Mouse (Mus musculus) limb, embryonic 12.5 days (tissue): ENCODE measurements around the gene Neurl1b. TPM values are rescaled to one million over a fixed set of nuclear protein-coding genes. Genes with fewer than 3 reads are reported as not detected.

Source experiments
- ATAC-seq: fragments of 200-750 bp; cut with Nextera tagmentation; 2 replicates; pipeline ENCODE4 v1.8.0; 2017; ENCODE audit warnings: low read depth, moderate TSS enrichment; ENCODE audit not compliant: insufficient number of reproducible peaks, insufficient read depth, low FRiP score, low TSS enrichment
- H3K27ac ChIP-seq: fragments of 300-500 bp; sonication (generic); 2 replicates; pipeline ENCODE4 v1.5.1; 2016; ENCODE audit warnings: mild to moderate bottlenecking, moderate library complexity
- H3K27me3 ChIP-seq: fragments of 300-500 bp; sonication (generic); 2 replicates; pipeline ENCODE4 v1.6.1; 2016; ENCODE audit warnings: mild to moderate bottlenecking, moderate library complexity
- H3K36me3 ChIP-seq: fragments of 300-500 bp; sonication (generic); 2 replicates; pipeline ENCODE4 v1.6.1; 2016; ENCODE audit warnings: mild to moderate bottlenecking, moderate library complexity
- H3K4me1 ChIP-seq: fragments of 300-500 bp; sonication (generic); replicated peaks from 2 replicates; pipeline ENCODE4 v1.6.1; 2016
- H3K4me2 ChIP-seq: fragments of 300-500 bp; sonication (generic); 2 replicates; pipeline ENCODE4 v1.6.1; 2016; ENCODE audit warnings: mild to moderate bottlenecking, moderate library complexity
- H3K4me3 ChIP-seq: fragments of 300-500 bp; sonication (generic); replicated peaks from 2 replicates; pipeline ENCODE4 v1.5.1; 2016; ENCODE audit warnings: mild to moderate bottlenecking
- H3K9ac ChIP-seq: fragments of 300-500 bp; sonication (generic); replicated peaks from 2 replicates; pipeline ENCODE4 v1.6.1; 2016; ENCODE audit warnings: mild to moderate bottlenecking, moderate library complexity
- H3K9me3 ChIP-seq: fragments of 300-500 bp; sonication (generic); 2 replicates; pipeline ENCODE4 v1.6.1; 2016; ENCODE audit warnings: mild to moderate bottlenecking, moderate library complexity
- WGBS: fragments of 180-500 bp; shearing (Covaris S2); methylation state at CpG from one replicate; pipeline ENCODE4 v1.1.7; 2016; 5-methylcytosine and 5-hydroxymethylcytosine counted together
- polyA plus RNA-seq: library from polyadenylated mRNA; unstranded; fragments of >200 nt; fragmentation: Nextera tagmentation; extraction: Ambion mirVana; gene quantifications from 2 replicates; pipeline ENCODE4 v1.2.1, GENCODE M21; 2016

Neurl1b gene
- polyA plus RNA-seq, result 0.40 and 0.59 TPM in 2 replicates

GRCm38 (mm10) chr17:26414523-26415354 is at the start of gene Neurl1b:
Neurl1b (plus strand) TSS chr17:26414829.
- peak within 1 kb of the TSS; percentile 98 for H3K4me2 ChIP-seq
- no peaks in the 10 kb centered on the region for H3K36me3 ChIP-seq
- WGBS, result under 1% methylated on average over 101 of the region's 105 CpGs
- peaks cover 19% of the 10 kb centered on the region for H3K4me1 ChIP-seq
- peak within 1 kb of the TSS; percentile 73 for H3K4me3 ChIP-seq
- ATAC-seq, result peak; percentile 27; the same call in 1 of the 2 replicates
- no peaks in the 10 kb centered on the region for H3K9me3 ChIP-seq
- H3K9ac ChIP-seq, result peak within 1 kb of the TSS; percentile 67
- H3K27me3 ChIP-seq, result peaks cover 78% of the 10 kb centered on the region
- H3K27ac ChIP-seq, result no peak within 1 kb of the TSS

- 80% methylated on average over 4 of the region's 4 CpGs for WGBS
- H3K36me3 ChIP-seq, result no peaks in the 10 kb centered on the region
- no peaks in the 10 kb centered on the region for H3K9me3 ChIP-seq
- no peak overlapping the region for H3K4me3 ChIP-seq
- ATAC-seq, result no peak
- H3K9ac ChIP-seq, result no peak overlapping the region
- H3K27me3 ChIP-seq, result peaks cover under 1% of the 10 kb centered on the region; the same call in 1 of the 2 replicates
- peaks cover 7% of the 10 kb centered on the region for H3K4me1 ChIP-seq
- no peak overlapping the region for H3K4me2 ChIP-seq
- no peak overlapping the region for H3K27ac ChIP-seq
Observed at GRCm38 (mm10) chr17:26366792-26367191, 47.8 kb upstream of the Neurl1b start.

GRCm38 (mm10) chr17:26368336-26368992 is 46.2 kb upstream of the Neurl1b start:
- Histone ChIP-seq H3K4me3 (no peak overlapping the region), H3K27me3 (no peaks in the 10 kb centered on the region; the same call in 1 of the 2 replicates), H3K4me2 (no peak overlapping the region), H3K27ac (no peak overlapping the region), H3K4me1 (peaks cover 4% of the 10 kb centered on the region; the same call in 1 of the 2 replicates), H3K9me3 (no peaks in the 10 kb centered on the region), H3K36me3 (no peaks in the 10 kb centered on the region), H3K9ac (no peak overlapping the region)
- 57% methylated on average over 10 of the region's 10 CpGs for WGBS
- no peak for ATAC-seq

- Histone ChIP-seq H3K36me3 (no peaks in the 10 kb centered on the region), H3K4me1 (peaks cover 4% of the 10 kb centered on the region; the same call in 1 of the 2 replicates), H3K9me3 (no peaks in the 10 kb centered on the region), H3K9ac (no peak overlapping the region), H3K4me2 (no peak overlapping the region), H3K27me3 (no peaks in the 10 kb centered on the region; the same call in 1 of the 2 replicates), H3K4me3 (no peak overlapping the region), H3K27ac (no peak overlapping the region)
- no peak for ATAC-seq
- WGBS, result 57% methylated on average over 9 of the region's 9 CpGs
Observed at GRCm38 (mm10) chr17:26370521-26371245, 43.9 kb upstream of the Neurl1b start.

- Histone ChIP-seq H3K4me3 (no peak overlapping the region), H3K27ac (no peak overlapping the region)
Observed at GRCm38 (mm10) chr17:26371246-26371535, 43.4 kb upstream of the Neurl1b start.

GRCm38 (mm10) chr17:26373211-26373610 is 41.4 kb upstream of the Neurl1b start:
- H3K27ac ChIP-seq, result no peak overlapping the region
- H3K36me3 ChIP-seq, result no peaks in the 10 kb centered on the region
- H3K9me3 ChIP-seq, result no peaks in the 10 kb centered on the region
- 68% methylated on average over 5 of the region's 5 CpGs for WGBS
- peaks cover 1% of the 10 kb centered on the region; the same call in 1 of the 2 replicates for H3K4me1 ChIP-seq
- H3K4me2 ChIP-seq, result no peak overlapping the region
- no peak overlapping the region for H3K4me3 ChIP-seq
- no peaks in the 10 kb centered on the region for H3K27me3 ChIP-seq
- no peak for ATAC-seq
- H3K9ac ChIP-seq, result no peak overlapping the region

More at GRCm38 (mm10) chr17:26371246-26371535, 43.4 kb upstream of the Neurl1b start:
- Histone ChIP-seq H3K4me2 (no peak overlapping the region), H3K9ac (no peak overlapping the region), H3K9me3 (no peaks in the 10 kb centered on the region), H3K36me3 (no peaks in the 10 kb centered on the region), H3K27me3 (no peaks in the 10 kb centered on the region; the same call in 1 of the 2 replicates), H3K4me1 (peaks cover 4% of the 10 kb centered on the region; the same call in 1 of the 2 replicates)
- 65% methylated on average over 3 of the region's 3 CpGs for WGBS
- no peak for ATAC-seq

- H3K4me1 ChIP-seq, result peaks cover 14% of the 10 kb centered on the region
- H3K9ac ChIP-seq, result no peak overlapping the region
- H3K27ac ChIP-seq, result no peak overlapping the region
- no peak for ATAC-seq
- H3K4me3 ChIP-seq, result no peak overlapping the region
- H3K27me3 ChIP-seq, result no peaks in the 10 kb centered on the region
- no peak overlapping the region for H3K4me2 ChIP-seq
- H3K9me3 ChIP-seq, result no peaks in the 10 kb centered on the region
- WGBS, result 48% methylated on average over 1 of the region's 1 CpGs
- no peaks in the 10 kb centered on the region for H3K36me3 ChIP-seq
Observed at GRCm38 (mm10) chr17:26376416-26376815, 38.2 kb upstream of the Neurl1b start.

GRCm38 (mm10) chr17:26376994-26377744 is 37.5 kb upstream of the Neurl1b start:
- no peak overlapping the region for H3K4me2 ChIP-seq
- H3K9ac ChIP-seq, result no peak overlapping the region
- H3K4me3 ChIP-seq, result no peak overlapping the region
- H3K27me3 ChIP-seq, result no peaks in the 10 kb centered on the region
- no peak overlapping the region for H3K27ac ChIP-seq
- no peak for ATAC-seq
- no peaks in the 10 kb centered on the region for H3K36me3 ChIP-seq
- peaks cover 21% of the 10 kb centered on the region for H3K4me1 ChIP-seq
- H3K9me3 ChIP-seq, result no peaks in the 10 kb centered on the region
- WGBS, result 80% methylated on average over 4 of the region's 4 CpGs

GRCm38 (mm10) chr17:26380280-26380985 is 34.2 kb upstream of the Neurl1b start:
- no peaks in the 10 kb centered on the region for H3K36me3 ChIP-seq
- WGBS, result 49% methylated on average over 8 of the region's 8 CpGs
- H3K9ac ChIP-seq, result no peak overlapping the region
- H3K9me3 ChIP-seq, result no peaks in the 10 kb centered on the region
- H3K4me3 ChIP-seq, result no peak overlapping the region
- peak overlapping the region; percentile 23; the same call in 1 of the 2 replicates for H3K4me2 ChIP-seq
- ATAC-seq, result no peak; the same call in 1 of the 2 replicates
- peaks cover 23% of the 10 kb centered on the region for H3K4me1 ChIP-seq
- H3K27ac ChIP-seq, result peak overlapping the region; percentile 7; the same call in 1 of the 2 replicates
- no peaks in the 10 kb centered on the region for H3K27me3 ChIP-seq

- Histone ChIP-seq H3K9me3 (no peaks in the 10 kb centered on the region), H3K9ac (no peak overlapping the region), H3K4me2 (peak overlapping the region; percentile 23; the same call in 1 of the 2 replicates), H3K4me1 (peaks cover 23% of the 10 kb centered on the region), H3K36me3 (no peaks in the 10 kb centered on the region), H3K4me3 (no peak overlapping the region), H3K27me3 (no peaks in the 10 kb centered on the region), H3K27ac (peak overlapping the region; percentile 8; the same call in 1 of the 2 replicates)
- ATAC-seq, result 0 out of 2 replicates have a peak, but pooled peaks have one; percentile 39
- 34% methylated on average over 4 of the region's 4 CpGs for WGBS
Observed at GRCm38 (mm10) chr17:26380986-26381446, 33.6 kb upstream of the Neurl1b start.
